Mouse (Mus musculus) MEL (cell line): ENCODE measurements around the gene Folr1. TPM values are rescaled to one million over a fixed set of nuclear protein-coding genes. Genes with fewer than 3 reads are reported as not detected.
A peak's percentile ranks its signal among the peaks of the same experiment; 100 is the strongest.

ENCODE experiments used
- DNase-seq: peaks from one replicate; pipeline ENCODE4 v3.0.0; 2011; ENCODE audit warnings: low read depth, low spot score
- H3K27ac ChIP-seq: 2 replicates; pipeline ENCODE4 v1.5.1; 2012; ENCODE audit warnings: low read depth, mild to moderate bottlenecking, control low read depth, low read length, moderate library complexity; ENCODE audit not compliant: control insufficient read depth
- H3K27me3 ChIP-seq, 2 experiments: fragments of 150-350 bp in 1 of 2; sonication (generic) in 1 of 2; 2 replicates each; pipeline ENCODE4 v1.6.1; 2012; ENCODE audit warnings: low read length in 2 of 2, mild to moderate bottlenecking in 2 of 2, improper control_type of control experiment in 1 of 2, moderate library complexity in 1 of 2; ENCODE audit not compliant: insufficient read depth in 2 of 2, control insufficient read depth in 1 of 2
- H3K36me3 ChIP-seq, 2 experiments: 2 replicates each; pipeline ENCODE4 v1.6.1; 2012 to 2014; ENCODE audit warnings: low read length in 2 of 2, improper control_type of control experiment in 1 of 2, inconsistent platforms in 1 of 2, mild to moderate bottlenecking in 1 of 2; ENCODE audit not compliant: insufficient read depth in 2 of 2, control insufficient read depth in 1 of 2
- H3K4me1 ChIP-seq, 2 experiments: fragments of 150-350 bp in 1 of 2; sonication (generic) in 1 of 2; 2 replicates each; pipeline ENCODE4 v1.6.1; 2012; ENCODE audit warnings: low read length in 2 of 2, improper control_type of control experiment in 1 of 2, mild to moderate bottlenecking in 1 of 2; ENCODE audit not compliant: insufficient read depth in 2 of 2, control insufficient read depth in 1 of 2
- H3K4me3 ChIP-seq, 2 experiments: fragments of 150-350 bp in 1 of 2; sonication (generic) in 1 of 2; 2 replicates each; pipeline ENCODE4 v1.5.1; 2012; ENCODE audit warnings: low read depth in 2 of 2, low read length in 2 of 2, mild to moderate bottlenecking in 2 of 2, moderate library complexity in 2 of 2, control low read depth in 1 of 2, improper control_type of control experiment in 1 of 2; ENCODE audit not compliant: control insufficient read depth in 1 of 2, insufficient read depth in 1 of 2
- H3K79me2 ChIP-seq: 2 replicates; pipeline ENCODE4 v1.6.1; 2012; ENCODE audit warnings: mild to moderate bottlenecking, low read length, moderate library complexity; ENCODE audit not compliant: control insufficient read depth, poor library complexity, insufficient read depth
- H3K9ac ChIP-seq: 2 replicates; pipeline ENCODE4 v1.6.1; 2012; ENCODE audit warnings: low read depth, mild to moderate bottlenecking, control low read depth, low read length, moderate library complexity; ENCODE audit not compliant: control insufficient read depth, poor library complexity, severe bottlenecking
- H3K9me3 ChIP-seq: fragments of 150-350 bp; sonication (generic); replicated peaks from 2 replicates; pipeline ENCODE4 v1.6.1; 2012; ENCODE audit warnings: mild to moderate bottlenecking, low read length, improper control_type of control experiment, moderate library complexity; ENCODE audit not compliant: insufficient read depth
- BHLHE40 ChIP-seq: IDR thresholded peaks from 2 replicates; pipeline ENCODE4 v1.6.1; 2012; ENCODE audit warnings: low read depth, mild to moderate bottlenecking, inconsistent platforms, low read length, improper control_type of control experiment, borderline replicate concordance
- CHD1 ChIP-seq: IDR thresholded peaks from 2 replicates; pipeline ENCODE4 v1.6.1; 2012; ENCODE audit warnings: low read depth, mild to moderate bottlenecking, inconsistent platforms, low read length, improper control_type of control experiment
- CHD2 ChIP-seq: IDR thresholded peaks from 2 replicates; pipeline ENCODE4 v1.6.1; 2011; ENCODE audit warnings: low read length, improper control_type of control experiment
- CTCF ChIP-seq, 3 experiments: IDR thresholded peaks in 2 of 3; conservative IDR thresholded peaks in 1 of 3; 2 replicates each; pipeline ENCODE4 v1.5.1; 2011 to 2012; ENCODE audit warnings: low read length in 3 of 3, low read depth in 2 of 3, mild to moderate bottlenecking in 2 of 3, improper control_type of control experiment in 1 of 3, inconsistent platforms in 1 of 3, mixed read lengths in 1 of 3, moderate library complexity in 1 of 3; ENCODE audit not compliant: control insufficient read depth in 1 of 3, insufficient read depth in 1 of 3, poor library complexity in 1 of 3, severe bottlenecking in 1 of 3
- E2F4 ChIP-seq: IDR thresholded peaks from 2 replicates; pipeline ENCODE4 v1.6.1; 2011; ENCODE audit warnings: low read depth, low read length, improper control_type of control experiment, borderline replicate concordance
- EP300 ChIP-seq, 2 experiments: IDR thresholded peaks; 2 replicates each; pipeline ENCODE4 v1.6.1; 2011; ENCODE audit warnings: improper control_type of control experiment in 2 of 2, low read length in 2 of 2, low read depth in 1 of 2, mild to moderate bottlenecking in 1 of 2
- ETS1 ChIP-seq: IDR thresholded peaks from 2 replicates; pipeline ENCODE4 v1.6.1; 2012; ENCODE audit warnings: low read depth, mild to moderate bottlenecking, inconsistent platforms, low read length, improper control_type of control experiment, moderate library complexity
- GABPA ChIP-seq: IDR thresholded peaks from 2 replicates; pipeline ENCODE4 v1.6.1; 2012; ENCODE audit warnings: low read depth, mild to moderate bottlenecking, inconsistent platforms, low read length, improper control_type of control experiment, moderate library complexity
- GATA1 ChIP-seq: IDR thresholded peaks from 2 replicates; pipeline ENCODE4 v1.6.1; 2011; ENCODE audit warnings: low read depth, low read length, improper control_type of control experiment
- HCFC1 ChIP-seq: IDR thresholded peaks from 2 replicates; pipeline ENCODE4 v1.6.1; 2012; ENCODE audit warnings: low read depth, mild to moderate bottlenecking, inconsistent platforms, low read length, improper control_type of control experiment, moderate library complexity
- JUND ChIP-seq: IDR thresholded peaks from 2 replicates; pipeline ENCODE4 v1.6.1; 2011; ENCODE audit warnings: low read depth, mild to moderate bottlenecking, improper control_type of control experiment, low read length
- MAX ChIP-seq: IDR thresholded peaks from 2 replicates; pipeline ENCODE4 v1.6.1; 2011; ENCODE audit warnings: low read length, improper control_type of control experiment
- MAZ ChIP-seq: IDR thresholded peaks from 2 replicates; pipeline ENCODE4 v1.6.1; 2012; ENCODE audit warnings: low read depth, mild to moderate bottlenecking, inconsistent platforms, low read length, improper control_type of control experiment
- MEF2A ChIP-seq: IDR thresholded peaks from 2 replicates; pipeline ENCODE4 v1.6.1; 2014; ENCODE audit warnings: low read depth, mild to moderate bottlenecking, inconsistent platforms, low read length, improper control_type of control experiment; ENCODE audit not compliant: poor library complexity, insufficient replicate concordance, severe bottlenecking; ENCODE audit errors: extremely low read depth
- MXI1 ChIP-seq: IDR thresholded peaks from 2 replicates; pipeline ENCODE4 v1.6.1; 2011; ENCODE audit warnings: mild to moderate bottlenecking, low read depth, low read length, improper control_type of control experiment
- MYB ChIP-seq: IDR thresholded peaks from 2 replicates; pipeline ENCODE4 v1.6.1; 2011; ENCODE audit warnings: mild to moderate bottlenecking, low read depth, low read length, improper control_type of control experiment
- MYC ChIP-seq: IDR thresholded peaks from 2 replicates; pipeline ENCODE4 v1.6.1; 2011; ENCODE audit warnings: low read depth, mild to moderate bottlenecking, low read length, improper control_type of control experiment, moderate library complexity
- NELFE ChIP-seq: IDR thresholded peaks from 2 replicates; pipeline ENCODE4 v1.6.1; 2011; ENCODE audit warnings: low read depth, low read length, improper control_type of control experiment
- NRF1 ChIP-seq: IDR thresholded peaks from 2 replicates; pipeline ENCODE4 v1.6.1; 2014; ENCODE audit warnings: low read depth, mild to moderate bottlenecking, inconsistent platforms, low read length, improper control_type of control experiment, moderate library complexity; ENCODE audit not compliant: poor library complexity, insufficient read depth, severe bottlenecking
- POLR2A ChIP-seq, 2 experiments: IDR thresholded peaks; 2 replicates each; pipeline ENCODE4 v1.6.1; 2011 to 2012; ENCODE audit warnings: low read length in 2 of 2, mild to moderate bottlenecking in 2 of 2, control low read depth in 1 of 2, improper control_type of control experiment in 1 of 2, low read depth in 1 of 2, moderate library complexity in 1 of 2; ENCODE audit not compliant: control insufficient read depth in 1 of 2, insufficient read depth in 1 of 2, poor library complexity in 1 of 2
- POLR2AphosphoS2 ChIP-seq: IDR thresholded peaks from 2 replicates; pipeline ENCODE4 v1.6.1; 2011; ENCODE audit warnings: low read length, improper control_type of control experiment
- POLR2AphosphoS5 ChIP-seq: IDR thresholded peaks from 2 replicates; pipeline ENCODE4 v1.6.1; 2012; ENCODE audit warnings: low read depth, borderline replicate concordance, mild to moderate bottlenecking, inconsistent platforms, low read length, moderate library complexity, mixed read lengths
- RCOR1 ChIP-seq: IDR thresholded peaks from 2 replicates; pipeline ENCODE4 v1.6.1; 2012; ENCODE audit warnings: low read depth, mild to moderate bottlenecking, inconsistent platforms, low read length, improper control_type of control experiment
- SIN3A ChIP-seq: IDR thresholded peaks from 2 replicates; pipeline ENCODE4 v1.6.1; 2012; ENCODE audit warnings: low read length, improper control_type of control experiment, inconsistent platforms
- SMC3 ChIP-seq: IDR thresholded peaks from 2 replicates; pipeline ENCODE4 v1.6.1; 2011; ENCODE audit warnings: low read depth, low read length, improper control_type of control experiment
- TAL1 ChIP-seq: IDR thresholded peaks from 2 replicates; pipeline ENCODE4 v1.6.1; 2012; ENCODE audit warnings: mild to moderate bottlenecking, inconsistent platforms, low read length, moderate library complexity, mixed read lengths
- TBP ChIP-seq: IDR thresholded peaks from 2 replicates; pipeline ENCODE4 v1.8.0; 2011; ENCODE audit warnings: low read depth, low read length, improper control_type of control experiment
- UBTF ChIP-seq: IDR thresholded peaks from 2 replicates; pipeline ENCODE4 v1.6.1; 2012; ENCODE audit warnings: low read depth, mild to moderate bottlenecking, inconsistent platforms, low read length, improper control_type of control experiment, moderate library complexity, borderline replicate concordance; ENCODE audit not compliant: insufficient read depth
- USF1 ChIP-seq: IDR thresholded peaks from 2 replicates; pipeline ENCODE4 v1.6.1; 2014; ENCODE audit warnings: low read depth, mild to moderate bottlenecking, inconsistent platforms, low read length, improper control_type of control experiment, moderate library complexity
- USF2 ChIP-seq, 2 experiments: IDR thresholded peaks; 2 replicates each; pipeline ENCODE4 v1.6.1; 2011 to 2012; ENCODE audit warnings: improper control_type of control experiment in 2 of 2, low read length in 2 of 2, borderline replicate concordance in 1 of 2, inconsistent platforms in 1 of 2, low read depth in 1 of 2, mild to moderate bottlenecking in 1 of 2; ENCODE audit not compliant: insufficient read depth in 1 of 2
- ZC3H11A ChIP-seq: IDR thresholded peaks from 2 replicates; pipeline ENCODE4 v1.6.1; 2012; ENCODE audit warnings: low read depth, mild to moderate bottlenecking, inconsistent platforms, low read length, improper control_type of control experiment
- ZKSCAN1 ChIP-seq: IDR thresholded peaks from 2 replicates; pipeline ENCODE4 v1.6.1; 2012; ENCODE audit warnings: low read depth, mild to moderate bottlenecking, inconsistent platforms, low read length, improper control_type of control experiment, moderate library complexity
- ZMIZ1 ChIP-seq: IDR thresholded peaks from 2 replicates; pipeline ENCODE4 v1.6.1; 2012; ENCODE audit warnings: low read depth, mild to moderate bottlenecking, inconsistent platforms, low read length, improper control_type of control experiment, moderate library complexity
- ZNF384 ChIP-seq: IDR thresholded peaks from 2 replicates; pipeline ENCODE4 v1.6.1; 2012; ENCODE audit warnings: low read depth, mild to moderate bottlenecking, inconsistent platforms, low read length, improper control_type of control experiment
- polyA plus RNA-seq, 2 experiments: library from polyadenylated mRNA; stranded (reverse) in 1 of 2; unstranded in 1 of 2; fragments of >175 nt in 1 of 2; fragments of >200 nt in 1 of 2; gene quantifications; 2 replicates each; pipeline versions ENCODE4 v1.2.1 to v1.2.4; 2012; ENCODE audit warnings: low replicate concordance in 2 of 2, low read depth in 1 of 2; ENCODE audit not compliant: insufficient read length in 2 of 2, insufficient read depth in 1 of 2, missing spikeins in 1 of 2
- total RNA-seq: library from RNA; depleted of rRNA; stranded (reverse); fragments of 300-350 nt; gene quantifications from 2 replicates; pipeline ENCODE4 v1.2.3, GENCODE M21; 2012

Folr1 gene
- total and polyA plus RNA-seq, 3 experiments = 0.07 to 0.12 TPM; not detected in 1

- Histone ChIP-seq H3K27me3 (no peaks in the 10 kb centered on the region; a peak in 1 of 4 replicates), H3K9me3 (no peaks in the 10 kb centered on the region), H3K9ac (peak overlapping the region; percentile 85), H3K79me2 (peaks cover 1% of the 10 kb centered on the region; the same call in 1 of the 2 replicates), H3K27ac (peak overlapping the region; percentile 92), H3K4me1 (peaks cover 0 to 4% of the 10 kb centered on the region in 2 experiments; a peak in 2 of 4 replicates), H3K36me3 (peaks cover 0 to 8% of the 10 kb centered on the region in 2 experiments; a peak in 2 of 4 replicates), H3K4me3 (peak overlapping the region; percentile 71 to 79)
- peak; percentile 99 for DNase-seq
- TF ChIP-seq POLR2AphosphoS5 = no peak
- 0 out of 2 replicates have a peak, but pooled peaks have one; percentile 49 for TF ChIP-seq CHD1
- peak; percentile 89 for TF ChIP-seq HCFC1
- 0 out of 2 replicates have a peak, but pooled peaks have one; percentile 3 for TF ChIP-seq RCOR1
- peak; percentile 99 for TF ChIP-seq MYC
- TF ChIP-seq MEF2A = no peak
- no peak for TF ChIP-seq USF2 (IDR thresholded peaks at IDR 0.05; ENCODE audit: borderline replicate concordance in 1 of 2, insufficient read depth in 1 of 2, low read depth in 1 of 2, low read length in 2 of 2)
- TF ChIP-seq ETS1 = 0 out of 2 replicates have a peak, but pooled peaks have one; percentile 26
- TF ChIP-seq POLR2AphosphoS2 = peak; percentile 49; the same call in 1 of the 2 replicates
- no peak for TF ChIP-seq TAL1
- peak; percentile 96 for TF ChIP-seq MAX
- TF ChIP-seq ZMIZ1 = peak; percentile 90
- TF ChIP-seq MYB = no peak
- no peak for TF ChIP-seq ZKSCAN1
- peak; percentile 93 for TF ChIP-seq E2F4
- no peak for TF ChIP-seq SMC3
- peak; percentile 87 for TF ChIP-seq SIN3A
- TF ChIP-seq MAZ = peak; percentile 74; the same call in 1 of the 2 replicates
- TF ChIP-seq MXI1 = peak; percentile 97
- no peak for TF ChIP-seq JUND
- TF ChIP-seq GATA1 = peak; percentile 65
- peak; percentile 56 for TF ChIP-seq USF1
- TF ChIP-seq ZNF384 = peak; percentile 87
- no peak for TF ChIP-seq GABPA
- peak; percentile 82 for TF ChIP-seq NELFE
- TF ChIP-seq ZC3H11A = no peak
- no peak for TF ChIP-seq BHLHE40
- no peak for TF ChIP-seq CTCF (IDR thresholded peaks at IDR 0.05 in 2 of 3, conservative IDR thresholded peaks at IDR 0.05 in 1 of 3; ENCODE audit: control insufficient read depth in 1 of 3, insufficient read depth in 1 of 3, low read depth in 2 of 3, low read length in 3 of 3, poor library complexity in 1 of 3, severe bottlenecking in 1 of 3)
- TF ChIP-seq EP300 (IDR thresholded peaks at IDR 0.05; ENCODE audit: low read depth in 1 of 2, low read length in 2 of 2) = 0 out of 4 replicates have a peak, but pooled peaks of 1 of the 2 experiments have one; percentile 15
- peak; percentile 45 to 89; a peak in 3 of 4 replicates for TF ChIP-seq POLR2A (IDR thresholded peaks at IDR 0.05; ENCODE audit: control insufficient read depth in 1 of 2, insufficient read depth in 1 of 2, low read depth in 1 of 2, low read length in 2 of 2, poor library complexity in 1 of 2)
- TF ChIP-seq NRF1 = peak; percentile 94
- peak; percentile 86 for TF ChIP-seq TBP
- TF ChIP-seq CHD2 = peak; percentile 65
- TF ChIP-seq UBTF = no peak
Observed at GRCm38 (mm10) chr7:101896104-101897066, 25.8 kb upstream of the Folr1 start.
